Mouse (Mus musculus) heart, embryonic 11.5 days (tissue): Measurements from ENCODE around the gene Ppia. TPM values are rescaled to one million over a fixed set of nuclear protein-coding genes. Genes with fewer than 3 reads are reported as not detected.
A peak's percentile ranks its signal among the peaks of the same experiment; 100 is the strongest.
"Not testable (repeated sequence)": the region's sequence is repeated elsewhere in the genome, so short reads cannot be mapped to it uniquely, and the experiment has no call there.

Experiments
- ATAC-seq: fragments of 200-750 bp; cut with Nextera tagmentation; replicated peaks from 2 replicates; pipeline ENCODE4 v1.8.0; 2017; ENCODE audit warnings: moderate library complexity; ENCODE audit not compliant: insufficient number of reproducible peaks, low FRiP score, low TSS enrichment
- H3K27ac ChIP-seq: fragments of 300-500 bp; sonication (generic); 2 replicates; pipeline ENCODE4 v1.5.1; 2014; ENCODE audit warnings: mild to moderate bottlenecking, low read depth, low read length
- H3K27me3 ChIP-seq: fragments of 300-500 bp; sonication (generic); 2 replicates; pipeline ENCODE4 v1.6.1; 2014; ENCODE audit warnings: mild to moderate bottlenecking, low read length, mixed read lengths; ENCODE audit not compliant: control insufficient read depth, insufficient read depth
- H3K36me3 ChIP-seq: fragments of 300-500 bp; sonication (generic); 2 replicates; pipeline ENCODE4 v1.6.1; 2014; ENCODE audit warnings: mild to moderate bottlenecking, low read length, moderate library complexity, mixed read lengths; ENCODE audit not compliant: control insufficient read depth, insufficient read depth
- H3K4me1 ChIP-seq: fragments of 300-500 bp; sonication (generic); 2 replicates; pipeline ENCODE4 v1.6.1; 2014; ENCODE audit warnings: low read length; ENCODE audit not compliant: control insufficient read depth, insufficient read depth
- H3K4me2 ChIP-seq: fragments of 300-500 bp; sonication (generic); 2 replicates; pipeline ENCODE4 v1.6.1; 2014; ENCODE audit warnings: mild to moderate bottlenecking, moderate library complexity
- H3K4me3 ChIP-seq: fragments of 300-500 bp; sonication (generic); 2 replicates; pipeline ENCODE4 v1.5.1; 2014; ENCODE audit warnings: low read depth, low read length
- H3K9ac ChIP-seq: fragments of 300-500 bp; sonication (generic); 2 replicates; pipeline ENCODE4 v1.6.1; 2014; ENCODE audit warnings: mild to moderate bottlenecking, low read depth, low read length, moderate library complexity
- H3K9me3 ChIP-seq: fragments of 300-500 bp; sonication (generic); replicated peaks from 2 replicates; pipeline ENCODE4 v1.6.1; 2016; ENCODE audit warnings: low read length; ENCODE audit not compliant: control insufficient read depth
- WGBS: fragments of 180-500 bp; shearing (Covaris S2); extraction: QIAGEN DNeasy Blood & Tissue Kit; methylation state at CpG from one replicate; pipeline ENCODE4 v1.1.7; 2014; ENCODE audit not compliant: insufficient replicate concordance; 5-methylcytosine and 5-hydroxymethylcytosine counted together
- polyA plus RNA-seq: library from polyadenylated mRNA; unstranded; fragments of >200 nt; fragmentation: Nextera tagmentation; extraction: Ambion mirVana; gene quantifications from 2 replicates; pipeline ENCODE4 v1.2.1, GENCODE M21; 2014

The Ppia gene
- polyA plus RNA-seq, 1 experiment from 2014 or later, result 4,598 TPM

DNA sequence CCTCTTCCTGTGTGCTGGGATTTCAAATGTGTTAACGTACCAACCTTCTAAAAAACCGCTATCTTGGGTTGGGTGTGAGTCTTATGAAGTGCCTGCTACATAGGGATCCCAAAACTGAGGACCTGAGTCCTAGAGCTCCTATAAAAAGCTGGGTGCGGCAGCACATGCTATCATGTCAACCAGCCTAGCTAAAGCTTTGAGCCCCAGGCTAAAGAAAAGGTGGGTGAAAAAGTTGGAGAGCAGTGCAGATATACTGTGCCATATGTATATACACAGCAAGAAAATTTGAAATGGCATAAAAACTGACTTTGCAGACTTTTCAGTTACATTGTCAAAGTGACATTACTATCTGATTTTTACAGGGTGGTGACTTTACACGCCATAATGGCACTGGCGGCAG, 3.5 kb downstream of the Ppia start:
- no peak overlapping the region for H3K9ac ChIP-seq
- H3K27ac ChIP-seq, result no peak overlapping the region
- 77% methylated on average over 5 of the region's 5 CpGs for WGBS
- no peak overlapping the region for H3K4me2 ChIP-seq
- peak overlapping the region; percentile 14; the same call in 1 of the 2 replicates for H3K4me3 ChIP-seq
- no peaks in the 10 kb centered on the region for H3K9me3 ChIP-seq
- ATAC-seq, result no peak
- peaks cover 24% of the 10 kb centered on the region for H3K36me3 ChIP-seq
- H3K4me1 ChIP-seq, result peaks cover 20% of the 10 kb centered on the region
- no peaks in the 10 kb centered on the region for H3K27me3 ChIP-seq

DNA sequence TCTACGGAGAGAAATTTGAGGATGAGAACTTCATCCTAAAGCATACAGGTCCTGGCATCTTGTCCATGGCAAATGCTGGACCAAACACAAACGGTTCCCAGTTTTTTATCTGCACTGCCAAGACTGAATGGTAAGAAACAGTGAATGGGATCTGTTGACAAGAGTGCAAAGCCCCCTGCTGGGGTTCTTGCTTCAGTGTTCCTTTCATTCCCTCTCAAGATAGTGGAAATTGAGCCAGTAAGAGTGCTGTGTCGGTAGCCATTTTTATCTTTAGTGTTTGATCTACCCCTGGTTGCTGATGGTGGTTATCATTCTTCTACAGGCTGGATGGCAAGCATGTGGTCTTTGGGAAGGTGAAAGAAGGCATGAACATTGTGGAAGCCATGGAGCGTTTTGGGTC, 3.9 kb downstream of the Ppia start:
- H3K36me3 ChIP-seq, result peaks cover 27% of the 10 kb centered on the region
- H3K9ac ChIP-seq, result not testable (repeated sequence)

DNA sequence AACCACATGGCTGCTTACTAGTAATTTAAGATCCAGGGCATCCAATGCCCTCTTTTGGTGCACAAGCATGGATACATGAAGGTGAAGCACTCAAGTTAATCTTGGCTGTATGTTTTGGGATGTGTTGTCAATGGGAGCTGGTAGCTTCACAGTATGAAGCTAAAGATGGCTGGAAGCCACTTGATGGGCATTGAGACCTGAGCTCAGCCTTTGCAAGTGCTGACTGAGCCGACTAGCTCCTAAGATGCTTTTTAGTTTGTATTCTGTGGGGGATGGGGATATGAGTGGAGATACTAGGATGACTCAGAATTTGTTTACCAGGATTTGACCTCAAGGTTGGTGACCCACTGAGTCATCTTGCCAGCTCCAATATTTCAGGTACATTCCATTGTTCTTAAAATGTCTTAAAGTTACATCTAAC, 5.0 kb downstream of the Ppia start:
- H3K4me3 ChIP-seq, result no peak overlapping the region
- 29% methylated on average over 1 of the region's 1 CpGs for WGBS
- no peaks in the 10 kb centered on the region for H3K27me3 ChIP-seq
- H3K27ac ChIP-seq, result no peak overlapping the region
- peaks cover 14% of the 10 kb centered on the region for H3K4me1 ChIP-seq
- H3K36me3 ChIP-seq, result peaks cover 32% of the 10 kb centered on the region
- no peaks in the 10 kb centered on the region for H3K9me3 ChIP-seq
- no peak overlapping the region for H3K9ac ChIP-seq
- no peak overlapping the region for H3K4me2 ChIP-seq
- ATAC-seq, result no peak

More for the DNA sequence above, 3.9 kb downstream of the Ppia start:
- 56% methylated on average over 4 of the region's 4 CpGs for WGBS
- not testable (repeated sequence) for ATAC-seq, H3K9me3 ChIP-seq, H3K4me3 ChIP-seq, H3K4me2 ChIP-seq, H3K27me3 ChIP-seq, H3K27ac ChIP-seq
- peaks cover 20% of the 10 kb centered on the region for H3K4me1 ChIP-seq

DNA sequence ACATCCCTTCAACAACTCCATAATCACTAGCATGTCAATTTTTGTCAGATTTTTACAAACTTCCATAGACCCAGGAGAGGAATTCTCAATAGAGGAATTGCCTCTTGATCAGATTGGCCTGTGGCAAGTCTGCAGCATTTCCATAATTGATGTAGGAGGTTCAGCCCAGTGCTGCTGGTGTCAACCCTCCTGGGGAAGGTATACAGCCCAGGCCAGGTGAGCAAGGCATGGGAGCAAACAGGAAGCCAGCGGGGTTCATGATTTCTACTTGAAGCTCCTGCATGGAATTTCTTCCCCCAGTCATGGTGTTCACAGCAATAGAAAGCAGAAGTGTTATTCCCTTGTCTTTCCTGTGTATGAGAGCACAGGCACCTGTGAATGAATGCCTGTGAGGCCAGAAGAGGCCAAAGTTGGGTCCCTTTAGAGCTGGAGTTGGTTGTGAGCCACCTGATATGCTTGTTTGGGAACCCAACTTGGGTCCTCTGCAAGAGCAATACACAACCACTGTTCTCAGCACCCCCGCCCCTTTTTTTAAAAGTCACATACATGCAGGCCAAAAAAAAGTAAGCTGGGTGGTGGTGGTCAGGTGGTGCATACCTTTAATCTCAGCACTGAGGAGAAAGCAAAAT, 5.6 kb downstream of the Ppia start:
- H3K4me2 ChIP-seq, result no peak overlapping the region
- no peak overlapping the region for H3K27ac ChIP-seq
- peaks cover 35% of the 10 kb centered on the region for H3K36me3 ChIP-seq

DNA sequence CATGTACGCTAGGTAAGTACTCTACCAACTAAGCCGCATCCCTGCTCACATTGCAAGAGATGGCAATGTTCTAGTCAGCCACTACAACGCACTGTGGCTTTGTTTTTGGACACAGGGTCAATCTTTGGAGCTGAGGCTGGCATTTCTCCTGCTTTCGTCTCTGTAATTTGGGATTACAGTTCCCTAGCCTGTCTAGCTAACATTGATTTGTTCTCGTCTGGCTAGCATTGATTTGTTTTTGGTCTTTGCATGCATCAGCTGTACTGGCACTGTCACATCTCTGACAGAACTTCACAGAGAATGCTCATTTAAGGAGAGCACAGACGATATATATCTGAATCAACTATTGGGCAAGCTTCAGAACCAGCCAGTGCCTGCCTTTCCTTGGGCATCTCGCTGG, 14.9 kb downstream of the Ppia start:
- no peaks in the 10 kb centered on the region for H3K27me3 ChIP-seq
- no peak overlapping the region for H3K4me3 ChIP-seq
- H3K36me3 ChIP-seq, result peaks cover 40% of the 10 kb centered on the region
- no peaks in the 10 kb centered on the region for H3K9me3 ChIP-seq
- H3K27ac ChIP-seq, result no peak overlapping the region
- no peak for ATAC-seq
- no peak overlapping the region for H3K4me2 ChIP-seq
- no peak overlapping the region for H3K9ac ChIP-seq
- no peaks in the 10 kb centered on the region for H3K4me1 ChIP-seq
- WGBS, result 88% methylated on average over 7 of the region's 7 CpGs

More for the DNA sequence above, 5.6 kb downstream of the Ppia start:
- Histone ChIP-seq H3K9ac (no peak overlapping the region), H3K4me3 (no peak overlapping the region), H3K9me3 (no peaks in the 10 kb centered on the region), H3K27me3 (no peaks in the 10 kb centered on the region), H3K4me1 (peaks cover 14% of the 10 kb centered on the region)
- ATAC-seq, result no peak
- 72% methylated on average over 2 of the region's 2 CpGs for WGBS

DNA sequence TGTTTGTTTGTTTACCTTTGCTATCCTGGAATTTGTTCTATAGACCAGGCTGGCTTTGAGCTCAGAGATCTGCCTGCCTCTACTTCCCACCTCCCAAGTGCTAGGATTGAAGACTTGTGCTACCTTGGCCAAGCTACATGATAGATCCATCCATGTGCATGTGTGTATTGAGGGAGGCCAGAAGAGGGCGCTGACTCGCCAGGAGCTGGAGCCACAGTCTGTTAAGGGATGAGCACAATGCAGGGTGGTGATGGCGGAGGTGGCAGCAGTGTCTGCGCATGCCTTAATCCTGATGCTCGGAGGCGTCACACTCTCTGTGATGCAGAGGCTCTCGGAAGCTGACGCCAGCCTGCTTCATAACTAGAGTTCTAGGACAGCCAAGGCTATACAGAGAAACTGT, 21.2 kb downstream of the Ppia start:
- Histone ChIP-seq H3K9me3 (no peaks in the 10 kb centered on the region), H3K4me2 (no peak overlapping the region), H3K36me3 (peaks cover 22% of the 10 kb centered on the region), H3K4me3 (no peak overlapping the region), H3K9ac (no peak overlapping the region), H3K4me1 (no peaks in the 10 kb centered on the region), H3K27ac (no peak overlapping the region), H3K27me3 (no peaks in the 10 kb centered on the region)
- no peak for ATAC-seq
- WGBS, result 72% methylated on average over 8 of the region's 8 CpGs

DNA sequence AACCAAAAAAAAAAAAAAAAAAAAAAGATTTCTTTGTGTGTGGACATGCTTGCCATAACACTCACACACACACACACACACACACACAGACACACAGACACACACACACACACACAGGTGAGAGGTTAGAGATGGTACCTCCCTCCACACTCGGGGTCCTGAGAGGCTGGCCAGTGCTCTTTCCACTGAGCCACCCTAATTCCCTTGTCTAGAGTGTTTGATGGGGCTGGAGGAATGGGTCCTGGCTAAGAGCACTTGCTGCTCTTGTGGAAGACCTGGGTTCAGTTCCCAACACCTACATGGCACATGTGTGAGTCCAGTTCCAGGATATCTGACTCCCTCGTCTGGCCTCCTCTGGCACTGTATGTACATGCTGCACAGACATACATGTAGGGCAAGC, 22.4 kb downstream of the Ppia start:
- Histone ChIP-seq H3K4me2 (no peak overlapping the region), H3K4me1 (no peaks in the 10 kb centered on the region), H3K27me3 (no peaks in the 10 kb centered on the region), H3K4me3 (no peak overlapping the region), H3K9me3 (no peaks in the 10 kb centered on the region), H3K36me3 (peaks cover 16% of the 10 kb centered on the region), H3K9ac (no peak overlapping the region), H3K27ac (no peak overlapping the region)
- no peak for ATAC-seq
- 94% methylated on average over 2 of the region's 2 CpGs for WGBS

DNA sequence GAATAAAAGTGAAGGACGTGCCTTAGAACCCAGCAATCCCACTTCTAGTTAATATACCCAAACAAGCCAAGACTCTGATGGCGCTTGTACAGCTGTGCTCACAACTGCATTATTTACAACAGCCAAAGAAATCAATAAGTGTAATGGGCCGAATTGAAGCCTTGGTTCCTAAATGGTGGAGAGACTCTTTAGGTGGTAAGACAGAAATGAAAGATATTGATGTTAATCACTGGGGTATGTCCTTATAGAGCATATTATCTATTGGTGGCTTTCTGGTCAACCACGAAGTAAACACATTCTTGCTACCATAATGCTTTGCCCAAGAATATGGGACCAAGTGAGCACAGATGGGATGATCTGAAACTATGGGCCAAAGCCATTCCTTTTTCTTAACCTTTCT, 24.9 kb downstream of the Ppia start:
- Histone ChIP-seq H3K9me3 (no peaks in the 10 kb centered on the region), H3K4me2 (no peak overlapping the region), H3K36me3 (peaks cover 6% of the 10 kb centered on the region), H3K27ac (no peak overlapping the region), H3K4me1 (no peaks in the 10 kb centered on the region), H3K4me3 (no peak overlapping the region), H3K27me3 (no peaks in the 10 kb centered on the region), H3K9ac (no peak overlapping the region)
- WGBS, result 92% methylated on average over 4 of the region's 4 CpGs
- no peak for ATAC-seq

DNA sequence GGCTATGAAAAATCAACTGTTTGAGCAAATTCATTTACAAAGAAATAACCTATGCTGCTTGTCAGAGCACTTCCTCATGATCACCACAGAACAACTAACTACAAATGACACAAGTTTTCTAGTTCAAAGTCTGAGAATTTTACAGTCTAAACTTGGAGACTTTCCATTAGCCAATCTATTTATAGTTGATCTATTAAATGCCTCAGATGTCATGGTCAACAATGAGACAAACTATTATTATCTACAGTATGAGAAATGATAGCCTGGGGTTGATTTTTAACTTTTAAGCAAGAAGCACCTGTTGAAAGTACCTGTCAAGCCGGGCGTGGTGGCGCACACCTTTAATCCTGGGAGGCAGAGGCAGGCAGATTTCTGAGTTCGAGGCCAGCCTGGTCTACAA, 27.3 kb downstream of the Ppia start:
- H3K4me1 ChIP-seq, result no peaks in the 10 kb centered on the region; the same call in 1 of the 2 replicates
- ATAC-seq, result no peak
- H3K4me3 ChIP-seq, result peak overlapping the region; percentile 2; the same call in 1 of the 2 replicates
- no peaks in the 10 kb centered on the region; the same call in 1 of the 2 replicates for H3K36me3 ChIP-seq
- no peaks in the 10 kb centered on the region for H3K27me3 ChIP-seq
- H3K9ac ChIP-seq, result no peak overlapping the region
- WGBS, result 93% methylated on average over 4 of the region's 4 CpGs
- H3K27ac ChIP-seq, result no peak overlapping the region
- H3K4me2 ChIP-seq, result peak overlapping the region; percentile 83; the same call in 1 of the 2 replicates
- no peaks in the 10 kb centered on the region for H3K9me3 ChIP-seq
